Comparison of ENCODE assay signal across 28 mouse cellular contexts in the genomic region with DNA sequence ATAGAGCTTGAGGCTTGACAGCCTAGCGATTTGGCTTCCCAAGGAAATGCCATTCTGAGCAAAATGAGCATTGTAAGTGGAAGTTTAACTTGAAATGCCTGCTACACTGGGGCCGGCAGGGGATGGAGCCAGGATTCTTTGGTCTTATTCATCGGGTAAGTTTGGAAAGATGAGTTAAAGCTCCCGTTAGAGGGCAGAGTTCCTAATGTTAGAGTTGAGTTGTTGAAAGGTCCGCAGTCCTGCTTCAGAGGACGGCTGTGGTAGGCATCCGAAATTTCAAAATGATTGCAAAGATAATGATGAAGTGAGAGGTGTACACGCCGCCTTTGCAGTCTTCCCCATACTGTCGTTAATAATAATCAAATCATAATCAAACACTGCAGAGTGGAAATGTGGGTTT. TPM values are rescaled to one million over a fixed set of nuclear protein-coding genes. Genes with fewer than 3 reads are reported as not detected.
DNase-seq lines count a peak whose midpoint lies in the region; ATAC-seq and TF ChIP-seq lines count a peak whose summit lies in the region.
"Had no signal": no experiment of that assay in that cellular context is flagged by ENCODE, and none has a peak within 500 bp of the region (broad histone marks: within the 10 kb centered on the region; RNA-seq: fewer than 3 reads in every experiment).

No protein-coding gene starts in this region.

- H3K4me1 ChIP-seq in lung, postnatal 0 days (ENCODE audit: insufficient read depth, low read depth, low read length): no peaks in the 10 kb centered on the region
- H3K4me1 ChIP-seq in E14TG2a.4 (replicated peaks; ENCODE audit: low read depth, low read length): peaks cover 27% of the 10 kb centered on the region
- H3K4me1 ChIP-seq in ES-E14 (ENCODE audit: control insufficient read depth in 2 of 2, insufficient read depth in 2 of 2, low read length in 2 of 2, poor library complexity in 1 of 2): peaks cover 2 to 3% of the 10 kb centered on the region in 2 experiments; a peak in 2 of 4 replicates
- H3K4me1 ChIP-seq in liver, embryonic 12.5 days: no peaks in the 10 kb centered on the region
- H3K4me1 ChIP-seq: embryonic facial prominence, embryonic 12.5 days; embryonic facial prominence, embryonic 15.5 days; heart, embryonic 10.5 days; heart, embryonic 13.5 days had no signal

- no peaks in the 10 kb centered on the region for H3K36me3 ChIP-seq in lung, postnatal 0 days (ENCODE audit: insufficient read depth, low read length)
- H3K36me3 ChIP-seq in E14TG2a.4 (ENCODE audit: insufficient read depth, low read length) (peaks cover 24% of the 10 kb centered on the region), ES-E14 (ENCODE audit: control insufficient read depth, insufficient read depth, low read length, poor library complexity, severe bottlenecking) (peaks cover 6% of the 10 kb centered on the region)
- 0 out of 2 replicates have a peak, but pooled peaks cover 6% of the 10 kb centered on the region for H3K36me3 ChIP-seq in liver, embryonic 12.5 days

- in situ Hi-C loops in ES-E14 (cut with MboI; ENCODE audit: low sequenced_read_pairs in 2 of 2, unreplicated experiment in 2 of 2): loop anchor here in 1 of 2 experiments (25.0 kb wide), 1 partner anchor 580 kb away; no protein-coding TSS in a partner anchor

- H3K27me3 ChIP-seq in lung, postnatal 0 days (replicated peaks; ENCODE audit: insufficient read depth, low read length): no peaks in the 10 kb centered on the region
- H3K27me3 ChIP-seq in E14TG2a.4 (ENCODE audit: insufficient read depth, low read length): no peaks in the 10 kb centered on the region
- H3K27me3 ChIP-seq in liver, embryonic 12.5 days (replicated peaks): no peaks in the 10 kb centered on the region
- H3K27me3 ChIP-seq: embryonic facial prominence, embryonic 12.5 days; embryonic facial prominence, embryonic 15.5 days; heart, embryonic 13.5 days had no signal

- H3K9me3 ChIP-seq in lung, postnatal 0 days (ENCODE audit: low read length): no peaks in the 10 kb centered on the region
- H3K9me3 ChIP-seq in E14TG2a.4 (ENCODE audit: low read length): no peaks in the 10 kb centered on the region
- no peaks in the 10 kb centered on the region for H3K9me3 ChIP-seq in ES-E14 (ENCODE audit: control insufficient read depth, insufficient read depth, low read depth, low read length)
- no peaks in the 10 kb centered on the region for H3K9me3 ChIP-seq in liver, embryonic 12.5 days (replicated peaks)
- H3K9me3 ChIP-seq: embryonic facial prominence, embryonic 12.5 days; embryonic facial prominence, embryonic 15.5 days; heart, embryonic 10.5 days; heart, embryonic 13.5 days had no signal

- DNase-seq in layer of hippocampus, adult 2 months (ENCODE audit: low spot score in 2 of 2): no peak
- no peak for DNase-seq in layer of hippocampus, adult 18-20 months (ENCODE audit: low spot score in 2 of 2)
- DNase-seq in lung, postnatal 0 days (ENCODE audit: low spot score): peak; percentile 60
- no peak for DNase-seq in lung, postnatal 14 days
- DNase-seq in ES-E14 (ENCODE audit: low read depth, low spot score): no peak
- DNase-seq: adrenal gland, postnatal 10 days; adrenal gland, postnatal 36 days; B cell, adult 2 months; cerebellum, adult 18-20 months; cerebellum, adult 9-10 months; cerebellum, postnatal 14 days; forebrain, postnatal 0 days; gastrocnemius, adult 2 months; gastrocnemius, postnatal 14 days; heart, adult 2 months; heart, postnatal 14 days; heart, postnatal 4 days had no signal

- no peak for TF ChIP-seq EP300 in lung, postnatal 0 days (IDR thresholded peaks at IDR 0.05)

- 41% methylated on average over 10 of the region's 10 CpGs for WGBS in lung, postnatal 0 days
- WGBS in liver, embryonic 12.5 days (ENCODE audit: insufficient replicate concordance): 74% methylated on average over 10 of the region's 10 CpGs

- peak; percentile 16; the same call in 1 of the 2 replicates for TF ChIP-seq CTCF in layer of hippocampus, adult 2 months (conservative IDR thresholded peaks at IDR 0.05)
- TF ChIP-seq CTCF in lung, postnatal 0 days (IDR thresholded peaks at IDR 0.05): peak; percentile 39
- no peak for TF ChIP-seq CTCF in E14TG2a.4 (conservative IDR thresholded peaks at IDR 0.05; ENCODE audit: low read length)

- H3K4me2 ChIP-seq in lung, postnatal 0 days (replicated peaks; ENCODE audit: low read depth, low read length): no peak overlapping the region
- no peak overlapping the region for H3K4me2 ChIP-seq in liver, embryonic 12.5 days
- H3K4me2 ChIP-seq: embryonic facial prominence, embryonic 12.5 days; embryonic facial prominence, embryonic 15.5 days; heart, embryonic 13.5 days; hindbrain, embryonic 14.5 days had no signal

- no peak overlapping the region for H3K4me3 ChIP-seq in layer of hippocampus, adult 2 months
- no peak overlapping the region for H3K4me3 ChIP-seq in lung, postnatal 0 days (ENCODE audit: low read depth, low read length)
- H3K4me3 ChIP-seq in E14TG2a.4 (replicated peaks; ENCODE audit: low read length) (peak overlapping the region; percentile 37), ES-E14 (ENCODE audit: insufficient read depth in 1 of 2, low read depth in 1 of 2, low read length in 2 of 2, poor library complexity in 1 of 2, severe bottlenecking in 1 of 2) (peak overlapping the region; percentile 4 to 60; a peak in 3 of 4 replicates)
- no peak overlapping the region for H3K4me3 ChIP-seq in liver, embryonic 12.5 days
- H3K4me3 ChIP-seq: embryonic facial prominence, embryonic 12.5 days; embryonic facial prominence, embryonic 15.5 days; gastrocnemius, adult 2 months; heart, adult 2 months; heart, embryonic 10.5 days; heart, embryonic 13.5 days had no signal

- H3K9ac ChIP-seq in lung, postnatal 0 days (replicated peaks; ENCODE audit: low read depth): no peak overlapping the region
- H3K9ac ChIP-seq in ES-E14 (ENCODE audit: insufficient read depth, low read depth, low read length, poor library complexity, severe bottlenecking): peak overlapping the region; percentile 18; the same call in 1 of the 2 replicates
- no peak overlapping the region for H3K9ac ChIP-seq in liver, embryonic 12.5 days
- H3K9ac ChIP-seq: embryonic facial prominence, embryonic 12.5 days; embryonic facial prominence, embryonic 15.5 days; forebrain, postnatal 0 days; heart, embryonic 13.5 days; hindbrain, embryonic 14.5 days had no signal

- no peak; the same call in 1 of the 2 replicates for ATAC-seq in lung, postnatal 0 days
- ATAC-seq in megakaryocyte, adult 5-6 weeks (ENCODE audit: poor library complexity, severe bottlenecking): no peak
- no peak for ATAC-seq in liver, embryonic 12.5 days
- ATAC-seq: forebrain, embryonic 14.5 days; forebrain, postnatal 0 days; hindbrain, postnatal 0 days; inflammation-experienced regulatory T-cells, adult 6 months had no signal

- H3K27ac ChIP-seq in layer of hippocampus, adult 2 months: no peak overlapping the region
- no peak overlapping the region for H3K27ac ChIP-seq in lung, postnatal 0 days (ENCODE audit: low read length)
- H3K27ac ChIP-seq in ES-E14 (ENCODE audit: insufficient read depth, low read depth, low read length, poor library complexity, severe bottlenecking): no peak overlapping the region
- H3K27ac ChIP-seq in liver, embryonic 12.5 days: no peak overlapping the region
- H3K27ac ChIP-seq: embryonic facial prominence, embryonic 12.5 days; embryonic facial prominence, embryonic 15.5 days; gastrocnemius, adult 2 months; heart, adult 2 months; heart, embryonic 10.5 days; heart, embryonic 13.5 days; hindbrain, embryonic 14.5 days; hindbrain, postnatal 0 days had no signal

TF ChIP-seq in ES-E14, 5 proteins besides CTCF, POLR2A, EP300 and RAD21:
- TF ChIP-seq HCFC1 (IDR thresholded peaks at IDR 0.05; ENCODE audit: borderline replicate concordance, insufficient read depth, low read length): no peak
- TF ChIP-seq MAFK (IDR thresholded peaks at IDR 0.05; ENCODE audit: insufficient read depth, low read depth, low read length): no peak

RNA-seq across cellular contexts. Expression of a gene that starts 27.4 kb away (rescaled TPM):
- total RNA-seq in layer of hippocampus, adult 2 months (2021): 100 to 1,000 TPM; 503 to 530 TPM
- 100 to 1,000 TPM; 533 to 545 TPM for total RNA-seq in layer of hippocampus, adult 18-20 months (2021)
- 534 and 635 TPM in 2 replicates for polyA plus RNA-seq in lung, postnatal 0 days (2015; fragmentation: Nextera tagmentation; extraction: Ambion mirVana)
- total RNA-seq in ES-E14 (2012; rRNA removed): 129 and 133 TPM in 2 replicates
- total RNA-seq in megakaryocyte, adult 5-6 weeks (2015): 25.8 and 34.1 TPM in 2 replicates
- 15.9 and 17.3 TPM in 2 replicates for total RNA-seq in megakaryocyte, adult 5-6 weeks (2017)
- polyA plus RNA-seq in liver, embryonic 12.5 days (2016; fragmentation: Nextera tagmentation; extraction: Ambion mirVana): 133 and 145 TPM in 2 replicates

Comparison
In these comparisons a context has a peak if more than half of its experiments do, and no peak if none do; other contexts are left out.
1. H3K4me3 ChIP-seq: peak in E14TG2a.4 (single experiment) and ES-E14 (2 of 2); none in layer of hippocampus, adult 2 months (single experiment), lung, postnatal 0 days (single experiment) and liver, embryonic 12.5 days (single experiment).